Mouse (Mus musculus) forebrain, embryonic 15.5 days (tissue): Measurements from ENCODE around the gene Rad51b. TPM values are rescaled to one million over a fixed set of nuclear protein-coding genes. Genes with fewer than 3 reads are reported as not detected.

ENCODE experiments used
- ATAC-seq: fragments of 200-750 bp; cut with Nextera tagmentation; replicated peaks from 2 replicates; pipeline ENCODE4 v1.8.0; 2017; ENCODE audit warnings: mild to moderate bottlenecking, moderate TSS enrichment, moderate library complexity
- H3K27ac ChIP-seq: fragments of 300-500 bp; sonication (generic); replicated peaks from 2 replicates; pipeline ENCODE4 v1.5.1; 2015; ENCODE audit warnings: mild to moderate bottlenecking, inconsistent platforms
- H3K27me3 ChIP-seq: fragments of 300-500 bp; sonication (generic); 2 replicates; pipeline ENCODE4 v1.6.1; 2015; ENCODE audit warnings: inconsistent platforms
- H3K36me3 ChIP-seq: fragments of 300-500 bp; sonication (generic); 2 replicates; pipeline ENCODE4 v1.6.1; 2015; ENCODE audit warnings: mild to moderate bottlenecking, inconsistent platforms
- H3K4me1 ChIP-seq: fragments of 300-500 bp; sonication (generic); 2 replicates; pipeline ENCODE4 v1.6.1; 2015; ENCODE audit warnings: inconsistent platforms
- H3K4me2 ChIP-seq: fragments of 300-500 bp; sonication (generic); replicated peaks from 2 replicates; pipeline ENCODE4 v1.6.1; 2015; ENCODE audit warnings: mild to moderate bottlenecking, inconsistent platforms
- H3K4me3 ChIP-seq: fragments of 300-500 bp; sonication (generic); 2 replicates; pipeline ENCODE4 v1.5.1; 2015; ENCODE audit warnings: mild to moderate bottlenecking, inconsistent platforms
- H3K9ac ChIP-seq: fragments of 300-500 bp; sonication (generic); replicated peaks from 2 replicates; pipeline ENCODE4 v1.6.1; 2015; ENCODE audit warnings: mild to moderate bottlenecking, inconsistent platforms
- H3K9me3 ChIP-seq: fragments of 300-500 bp; sonication (generic); 2 replicates; pipeline ENCODE4 v1.6.1; 2016; ENCODE audit warnings: inconsistent platforms
- WGBS: fragments of 180-500 bp; shearing (Covaris S2); methylation state at CpG from one replicate; pipeline ENCODE4 v1.1.7; 2015; ENCODE audit warnings: mixed read lengths; 5-methylcytosine and 5-hydroxymethylcytosine counted together
- polyA plus RNA-seq: library from polyadenylated mRNA; unstranded; fragments of >200 nt; fragmentation: Nextera tagmentation; extraction: Ambion mirVana; gene quantifications from 2 replicates; pipeline ENCODE4 v1.2.1, GENCODE M21; 2015

Rad51b gene
- polyA plus RNA-seq, 1 experiment from 2014 or later: 3.0 TPM

DNA sequence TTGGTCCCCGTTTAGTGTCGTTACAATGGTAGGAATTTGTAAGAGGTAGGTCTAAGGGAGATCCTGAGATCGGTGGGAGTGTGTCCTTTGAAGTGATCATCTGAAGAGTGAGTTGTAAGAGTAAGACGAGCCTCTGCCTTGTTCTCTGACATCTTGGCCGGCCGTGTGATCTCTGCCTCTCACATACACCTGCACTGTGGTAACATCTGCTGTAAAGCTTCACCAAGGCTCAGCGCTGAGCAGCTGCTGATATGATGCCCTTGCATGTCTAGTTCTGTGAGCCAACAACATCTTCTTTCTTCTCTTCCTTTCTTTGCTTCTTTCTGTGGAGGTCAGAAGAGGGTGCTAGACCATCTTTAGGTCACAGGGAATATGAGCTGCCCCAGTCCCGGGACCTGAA, 41.7 kb downstream of the Rad51b start:
- Histone ChIP-seq H3K4me3 (no peak overlapping the region), H3K4me1 (no peaks in the 10 kb centered on the region; the same call in 1 of the 2 replicates), H3K36me3 (no peaks in the 10 kb centered on the region), H3K27ac (no peak overlapping the region), H3K4me2 (no peak overlapping the region), H3K9ac (no peak overlapping the region), H3K9me3 (no peaks in the 10 kb centered on the region), H3K27me3 (no peaks in the 10 kb centered on the region)
- 92% methylated on average over 8 of the region's 8 CpGs for WGBS
- ATAC-seq: no peak

- no peak overlapping the region for H3K27ac ChIP-seq
- no peak overlapping the region for H3K9ac ChIP-seq
- no peaks in the 10 kb centered on the region for H3K36me3 ChIP-seq
- H3K4me1 ChIP-seq: no peaks in the 10 kb centered on the region; the same call in 1 of the 2 replicates
- H3K4me3 ChIP-seq: no peak overlapping the region
- H3K27me3 ChIP-seq: no peaks in the 10 kb centered on the region
- no peak for ATAC-seq
- H3K9me3 ChIP-seq: no peaks in the 10 kb centered on the region
- no peak overlapping the region for H3K4me2 ChIP-seq
- WGBS: 79% methylated on average over 6 of the region's 6 CpGs
Observed at GRCm38 (mm10) chr12:79340513-79340912, 43.4 kb downstream of the Rad51b start.

- 55% methylated on average over 6 of the region's 6 CpGs for WGBS
- Histone ChIP-seq H3K4me3 (no peak overlapping the region), H3K27me3 (no peaks in the 10 kb centered on the region), H3K9me3 (no peaks in the 10 kb centered on the region), H3K9ac (no peak overlapping the region), H3K36me3 (no peaks in the 10 kb centered on the region), H3K4me1 (no peaks in the 10 kb centered on the region; the same call in 1 of the 2 replicates), H3K4me2 (no peak overlapping the region), H3K27ac (no peak overlapping the region)
- no peak for ATAC-seq
Observed at GRCm38 (mm10) chr12:79341291-79341845, 44.3 kb downstream of the Rad51b start.

DNA sequence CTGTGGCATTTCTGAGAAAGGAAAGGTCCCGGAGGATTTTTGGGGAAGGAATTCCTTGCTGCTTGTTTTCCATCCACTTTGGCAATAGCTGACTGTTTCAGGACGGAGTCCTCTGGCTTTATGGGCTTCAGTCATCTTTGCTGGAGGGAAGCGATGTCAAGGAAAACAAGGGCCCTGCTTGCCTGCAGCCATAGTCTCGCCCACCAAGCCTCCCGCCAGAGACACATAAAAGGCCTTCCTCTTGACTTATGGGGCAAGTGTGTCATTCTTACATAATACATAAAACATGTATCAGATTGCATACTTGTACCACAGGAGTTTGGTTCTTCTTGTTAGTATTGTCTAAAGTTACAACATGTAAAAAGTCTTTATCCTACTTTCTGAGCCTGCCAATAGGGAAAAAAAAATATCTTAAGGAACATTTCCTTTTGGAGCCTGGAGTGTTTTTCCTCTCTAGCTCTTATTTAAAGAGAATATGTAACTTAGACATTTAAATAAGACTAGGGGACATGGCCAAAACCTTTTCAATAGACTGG, 49.2 kb downstream of the Rad51b start:
- WGBS: 78% methylated on average over 5 of the region's 5 CpGs
- Histone ChIP-seq H3K27ac (no peak overlapping the region), H3K4me2 (no peak overlapping the region), H3K36me3 (no peaks in the 10 kb centered on the region), H3K9ac (no peak overlapping the region), H3K4me1 (no peaks in the 10 kb centered on the region), H3K9me3 (no peaks in the 10 kb centered on the region), H3K27me3 (no peaks in the 10 kb centered on the region), H3K4me3 (no peak overlapping the region)
- ATAC-seq: no peak

DNA sequence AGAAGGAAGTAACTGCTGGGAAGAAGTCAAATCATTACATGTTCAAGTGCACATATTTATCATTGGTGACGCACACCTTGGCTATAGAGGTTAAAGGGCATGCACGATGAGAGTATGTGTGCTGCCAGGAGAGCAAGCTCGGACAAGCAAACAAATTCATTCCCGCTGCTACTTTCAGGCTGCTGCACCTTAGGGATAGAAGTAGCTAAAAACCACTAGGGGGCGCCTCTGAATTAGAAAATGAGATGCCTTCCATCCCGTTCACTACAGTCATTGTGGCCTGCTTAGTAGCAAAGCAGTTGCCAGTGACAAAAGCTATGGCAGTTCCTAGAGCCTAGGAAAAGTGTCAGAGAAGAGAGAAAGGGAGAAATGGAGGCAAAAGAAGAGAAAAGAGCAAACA, 50.6 kb downstream of the Rad51b start:
- peak; percentile 76 for ATAC-seq
- H3K36me3 ChIP-seq: no peaks in the 10 kb centered on the region
- no peaks in the 10 kb centered on the region for H3K27me3 ChIP-seq
- H3K9me3 ChIP-seq: no peaks in the 10 kb centered on the region
- no peaks in the 10 kb centered on the region for H3K4me1 ChIP-seq
- WGBS: 7% methylated on average over 6 of the region's 6 CpGs
- H3K27ac ChIP-seq: no peak overlapping the region
- H3K9ac ChIP-seq: no peak overlapping the region
- no peak overlapping the region for H3K4me3 ChIP-seq
- H3K4me2 ChIP-seq: no peak overlapping the region

DNA sequence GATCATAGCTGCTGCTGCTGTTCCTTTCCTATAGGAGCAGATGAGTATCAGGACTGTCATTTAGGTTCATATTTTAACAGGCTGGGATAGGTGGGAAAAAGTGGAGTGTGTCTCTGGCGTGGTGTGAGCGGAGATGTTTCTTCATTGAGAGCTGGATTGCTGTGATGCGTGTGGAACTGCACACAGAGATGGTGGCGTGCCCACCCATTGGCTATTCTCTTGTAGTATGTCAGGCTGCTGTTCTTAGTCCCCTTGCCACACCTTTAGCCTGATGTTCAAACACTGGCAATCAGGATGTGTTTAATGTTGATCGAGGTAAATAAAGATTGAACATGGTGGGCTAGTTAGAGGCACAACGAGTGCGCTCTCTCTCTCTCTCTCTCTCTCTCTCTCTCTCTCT, 54.4 kb downstream of the Rad51b start:
- no peaks in the 10 kb centered on the region for H3K9me3 ChIP-seq
- no peaks in the 10 kb centered on the region for H3K27me3 ChIP-seq
- H3K4me2 ChIP-seq: no peak overlapping the region
- H3K4me3 ChIP-seq: no peak overlapping the region
- WGBS: 92% methylated on average over 7 of the region's 7 CpGs
- H3K4me1 ChIP-seq: no peaks in the 10 kb centered on the region
- no peak for ATAC-seq
- no peak overlapping the region for H3K9ac ChIP-seq
- H3K36me3 ChIP-seq: no peaks in the 10 kb centered on the region
- H3K27ac ChIP-seq: no peak overlapping the region

- no peak overlapping the region for H3K27ac ChIP-seq
- no peaks in the 10 kb centered on the region for H3K27me3 ChIP-seq
- WGBS: 82% methylated on average over 3 of the region's 3 CpGs
- no peaks in the 10 kb centered on the region for H3K4me1 ChIP-seq
- no peak overlapping the region for H3K4me3 ChIP-seq
- no peaks in the 10 kb centered on the region for H3K9me3 ChIP-seq
- no peak overlapping the region for H3K4me2 ChIP-seq
- no peaks in the 10 kb centered on the region for H3K36me3 ChIP-seq
- ATAC-seq: no peak
- H3K9ac ChIP-seq: no peak overlapping the region
Observed at GRCm38 (mm10) chr12:79352086-79352741, 55.1 kb downstream of the Rad51b start.

GRCm38 (mm10) chr12:79352742-79353114, 55.6 kb downstream of the Rad51b start:
- ATAC-seq: no peak
- no peaks in the 10 kb centered on the region for H3K36me3 ChIP-seq
- WGBS: 18% methylated on average over 3 of the region's 3 CpGs
- no peak overlapping the region for H3K4me2 ChIP-seq
- no peak overlapping the region for H3K27ac ChIP-seq
- H3K9me3 ChIP-seq: no peaks in the 10 kb centered on the region
- H3K4me3 ChIP-seq: no peak overlapping the region
- no peaks in the 10 kb centered on the region for H3K27me3 ChIP-seq
- no peak overlapping the region for H3K9ac ChIP-seq
- no peaks in the 10 kb centered on the region for H3K4me1 ChIP-seq

DNA sequence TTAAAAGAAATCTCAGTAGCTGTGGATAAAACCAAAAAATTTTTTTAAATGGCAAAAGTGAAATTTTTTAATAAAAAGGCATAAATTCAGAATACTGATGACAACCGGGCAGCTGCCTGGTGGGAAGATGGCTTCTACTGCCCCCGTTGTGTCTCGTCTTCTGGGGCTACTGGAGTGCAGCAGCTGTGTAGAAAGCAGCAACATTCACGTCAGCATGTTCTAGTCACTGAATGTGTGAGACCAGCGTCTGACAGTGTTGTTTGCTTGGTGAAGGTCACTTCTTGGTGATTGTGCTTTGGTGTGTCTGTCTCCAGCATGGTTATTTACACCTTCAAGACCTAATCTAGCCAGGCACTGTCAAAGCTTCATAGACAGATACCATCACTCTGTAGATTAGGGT, 56.3 kb downstream of the Rad51b start:
- Histone ChIP-seq H3K9ac (no peak overlapping the region), H3K9me3 (no peaks in the 10 kb centered on the region), H3K27me3 (no peaks in the 10 kb centered on the region), H3K4me1 (no peaks in the 10 kb centered on the region), H3K36me3 (no peaks in the 10 kb centered on the region), H3K27ac (no peak overlapping the region), H3K4me3 (no peak overlapping the region), H3K4me2 (no peak overlapping the region)
- WGBS: 63% methylated on average over 5 of the region's 5 CpGs
- no peak for ATAC-seq

DNA sequence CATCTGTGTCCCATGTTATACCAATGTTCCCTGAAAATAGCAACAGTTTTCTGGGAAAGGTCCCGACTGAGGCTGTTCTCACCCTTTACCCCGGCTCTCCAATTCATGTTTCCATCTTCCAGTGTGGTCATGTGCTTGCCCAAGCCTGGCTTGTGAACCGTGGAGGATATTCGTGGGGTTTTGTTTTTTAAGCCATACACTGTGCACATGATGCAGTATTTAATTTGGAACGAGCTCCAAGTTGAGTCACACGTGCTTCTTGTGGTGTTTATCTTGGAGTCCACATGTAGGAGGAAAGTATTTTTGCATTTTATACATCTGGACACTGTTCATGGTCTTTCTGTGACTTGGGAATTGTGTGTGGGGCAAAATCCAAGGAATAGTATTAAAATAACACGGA, 57.5 kb downstream of the Rad51b start:
- Histone ChIP-seq H3K4me2 (no peak overlapping the region), H3K9me3 (no peaks in the 10 kb centered on the region), H3K36me3 (no peaks in the 10 kb centered on the region), H3K4me3 (no peak overlapping the region), H3K27ac (no peak overlapping the region), H3K9ac (no peak overlapping the region), H3K4me1 (no peaks in the 10 kb centered on the region), H3K27me3 (no peaks in the 10 kb centered on the region)
- ATAC-seq: no peak
- 72% methylated on average over 7 of the region's 7 CpGs for whole genome bisulfite sequencing

DNA sequence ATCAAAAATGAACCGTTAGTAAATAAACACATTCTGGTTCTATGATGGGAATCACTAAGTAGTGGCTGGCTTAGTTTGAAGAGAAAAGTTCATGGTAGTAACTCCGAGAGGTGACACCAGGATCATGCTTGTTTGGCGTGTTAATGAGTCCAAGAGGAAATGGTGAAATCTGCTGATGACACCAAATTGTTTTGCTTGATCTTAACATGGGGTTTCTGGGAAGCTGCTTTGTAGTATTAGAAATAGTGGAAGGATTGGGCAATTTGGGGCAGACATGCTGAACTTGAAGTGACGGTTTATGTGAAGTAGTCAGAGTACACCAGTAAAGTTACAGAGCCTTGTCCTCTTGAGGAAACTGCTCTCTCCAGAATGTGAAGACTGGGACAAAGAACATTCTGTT, 59.1 kb downstream of the Rad51b start:
- no peaks in the 10 kb centered on the region for H3K4me1 ChIP-seq
- WGBS: 87% methylated on average over 4 of the region's 4 CpGs
- no peaks in the 10 kb centered on the region for H3K9me3 ChIP-seq
- H3K4me3 ChIP-seq: no peak overlapping the region
- H3K27ac ChIP-seq: no peak overlapping the region
- H3K36me3 ChIP-seq: no peaks in the 10 kb centered on the region
- H3K4me2 ChIP-seq: no peak overlapping the region
- no peaks in the 10 kb centered on the region for H3K27me3 ChIP-seq
- ATAC-seq: no peak
- H3K9ac ChIP-seq: no peak overlapping the region

DNA sequence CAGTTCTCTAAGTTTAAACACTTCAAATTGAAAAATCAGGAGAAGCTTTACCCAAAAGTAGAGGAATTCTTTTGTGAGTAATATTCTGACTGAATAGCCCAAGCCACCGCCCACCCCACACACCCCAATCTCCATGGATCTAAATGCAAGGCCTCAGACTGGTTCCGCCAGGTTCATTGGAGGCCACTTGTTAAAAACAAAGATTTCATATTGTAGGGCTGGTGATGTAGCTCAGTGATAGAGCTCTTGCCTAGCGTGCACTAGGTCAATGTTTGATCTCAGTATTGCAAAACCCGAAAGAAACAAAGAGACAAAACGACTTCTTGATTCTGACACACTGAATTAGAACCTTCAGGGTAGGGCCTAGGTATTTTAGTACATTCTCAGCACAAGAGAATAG, 60.5 kb downstream of the Rad51b start:
- Histone ChIP-seq H3K9me3 (no peaks in the 10 kb centered on the region), H3K4me1 (no peaks in the 10 kb centered on the region), H3K36me3 (no peaks in the 10 kb centered on the region), H3K9ac (no peak overlapping the region), H3K27ac (no peak overlapping the region), H3K4me3 (no peak overlapping the region), H3K4me2 (no peak overlapping the region), H3K27me3 (no peaks in the 10 kb centered on the region)
- ATAC-seq: no peak
- 86% methylated on average over 5 of the region's 5 CpGs for WGBS
